24 mouse cellular contexts compared by ENCODE assay signal in the genomic region with DNA sequence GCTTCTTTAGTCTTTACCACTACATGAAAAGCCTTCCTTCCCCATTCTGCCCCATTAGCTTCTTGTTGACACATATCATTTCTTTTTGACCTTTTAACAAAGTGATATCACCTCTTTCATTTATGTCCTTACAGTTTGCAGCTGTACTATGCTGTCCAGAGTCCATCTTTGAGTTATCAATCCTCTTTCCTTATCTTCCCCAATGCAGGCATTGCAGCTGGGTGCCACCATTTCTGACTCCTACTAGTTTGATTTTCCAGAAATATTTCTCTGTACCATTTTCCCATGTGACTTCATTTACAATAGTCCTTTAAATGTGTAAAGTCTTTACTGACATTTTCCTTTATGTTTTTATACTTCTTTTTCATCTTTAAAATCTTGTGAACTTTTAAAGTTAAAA. TPM values are rescaled to one million over a fixed set of nuclear protein-coding genes. Genes with fewer than 3 reads are reported as not detected.
DNase-seq lines count a peak whose midpoint lies in the region; ATAC-seq and TF ChIP-seq lines count a peak whose summit lies in the region.
"Had no signal": no experiment of that assay in that cellular context is flagged by ENCODE, and none has a peak within 500 bp of the region (broad histone marks: within the 10 kb centered on the region; RNA-seq: fewer than 3 reads in every experiment).

No protein-coding gene starts in this region.

- peaks cover 32% of the 10 kb centered on the region for H3K4me1 ChIP-seq in liver, embryonic 11.5 days (replicated peaks; ENCODE audit: control insufficient read depth, insufficient read depth, low read length)
- H3K4me1 ChIP-seq in liver, embryonic 14.5 days (replicated peaks; ENCODE audit: control insufficient read depth in 2 of 2, insufficient read depth in 2 of 2, low read length in 1 of 2): peaks cover 52 to 64% of the 10 kb centered on the region in 2 experiments
- H3K4me1 ChIP-seq in liver, postnatal 0 days (ENCODE audit: insufficient read depth): peaks cover 49% of the 10 kb centered on the region

- H3K9me3 ChIP-seq in liver, embryonic 11.5 days (ENCODE audit: control insufficient read depth, low read length): no peaks in the 10 kb centered on the region
- no peaks in the 10 kb centered on the region for H3K9me3 ChIP-seq in liver, embryonic 14.5 days (ENCODE audit: control insufficient read depth, low read length)
- no peaks in the 10 kb centered on the region for H3K9me3 ChIP-seq in liver, postnatal 0 days (ENCODE audit: low read length)
- H3K9me3 ChIP-seq: forebrain, embryonic 10.5 days; forebrain, embryonic 13.5 days; G1E; hindbrain, embryonic 10.5 days had no signal

- no peak overlapping the region for H3K9ac ChIP-seq in liver, embryonic 11.5 days (ENCODE audit: low read depth, low read length)
- H3K9ac ChIP-seq in liver, embryonic 14.5 days (replicated peaks): no peak overlapping the region
- H3K9ac ChIP-seq in liver, postnatal 0 days (replicated peaks): no peak overlapping the region
- H3K9ac ChIP-seq: forebrain, embryonic 13.5 days had no signal

- peak; percentile 73 for TF ChIP-seq EP300 in liver, embryonic 14.5 days (IDR thresholded peaks at IDR 0.05; ENCODE audit: low read depth)
- TF ChIP-seq EP300 in liver, postnatal 0 days (IDR thresholded peaks at IDR 0.05; ENCODE audit: low read depth): peak; percentile 57

- no peaks in the 10 kb centered on the region for H3K36me3 ChIP-seq in liver, embryonic 11.5 days (ENCODE audit: control insufficient read depth, insufficient read depth, low read length)
- no peaks in the 10 kb centered on the region; the same call in 1 of the 2 replicates for H3K36me3 ChIP-seq in liver, embryonic 14.5 days (replicated peaks; ENCODE audit: control insufficient read depth, insufficient read depth, low read depth)
- H3K36me3 ChIP-seq in liver, postnatal 0 days (replicated peaks; ENCODE audit: insufficient read depth, low read length): no peaks in the 10 kb centered on the region
- H3K36me3 ChIP-seq: G1E had no signal

- DNase-seq in liver: peak; percentile 44
- DNase-seq in liver, embryonic 11.5 days (ENCODE audit: low spot score): no peak
- DNase-seq in c-Kit-positive CD71-positive TER-119-positive erythroid progenitor cells, embryonic 14.5 days (ENCODE audit: low spot score): peak; percentile 25
- DNase-seq in liver, embryonic 14.5 days (ENCODE audit: low read depth in 3 of 3, low spot score in 3 of 3): peak in 1 of 3 experiments; percentile 41
- no peak for DNase-seq in liver, postnatal 0 days
- DNase-seq in frontal cortex, adult 2 months (ENCODE audit: extremely low spot score in 1 of 2, low spot score in 1 of 2): no peak
- no peak for DNase-seq in lung, postnatal 25 days (ENCODE audit: low spot score)
- no peak for DNase-seq in urinary bladder, postnatal 4 days (ENCODE audit: low spot score in 2 of 2)
- DNase-seq: adrenal gland, adult 2 months; adrenal gland, postnatal 14 days; B cell, adult 2 months; cerebellum, adult 18-20 months; cerebellum, adult 9-10 months; cerebellum, postnatal 14 days; gastrocnemius, adult 2 months; gastrocnemius, postnatal 14 days; heart, postnatal 36 days had no signal

- no peak for TF ChIP-seq CTCF in liver, embryonic 14.5 days (IDR thresholded peaks at IDR 0.05; ENCODE audit: low read depth)
- no peak for TF ChIP-seq CTCF in liver, postnatal 0 days (IDR thresholded peaks at IDR 0.05; ENCODE audit: low read depth)

- H3K27me3 ChIP-seq in liver, embryonic 11.5 days (replicated peaks; ENCODE audit: control insufficient read depth, insufficient read depth, low read length): no peaks in the 10 kb centered on the region
- H3K27me3 ChIP-seq in liver, embryonic 14.5 days (ENCODE audit: control insufficient read depth, insufficient read depth, low read length): no peaks in the 10 kb centered on the region
- H3K27me3 ChIP-seq in liver, postnatal 0 days (ENCODE audit: insufficient read depth, low read length): no peaks in the 10 kb centered on the region
- H3K27me3 ChIP-seq: CH12.LX; forebrain, embryonic 13.5 days had no signal

- no peak overlapping the region for H3K27ac ChIP-seq in liver, embryonic 11.5 days (ENCODE audit: low read depth, low read length)
- H3K27ac ChIP-seq in liver, embryonic 14.5 days: peak overlapping the region; percentile 66
- H3K27ac ChIP-seq in liver, postnatal 0 days (ENCODE audit: low read depth): no peak overlapping the region; the same call in 1 of the 2 replicates
- H3K27ac ChIP-seq: forebrain, embryonic 10.5 days; forebrain, embryonic 13.5 days; hindbrain, embryonic 10.5 days; hindbrain, embryonic 14.5 days had no signal

- no peak for ATAC-seq in liver, embryonic 11.5 days (replicated peaks; ENCODE audit: low FRiP score)
- no peak for ATAC-seq in liver, embryonic 14.5 days (ENCODE audit: insufficient read depth)
- no peak for ATAC-seq in liver, postnatal 0 days
- ATAC-seq: forebrain, embryonic 13.5 days; forebrain, embryonic 16.5 days had no signal

- no peak overlapping the region for H3K4me3 ChIP-seq in liver, embryonic 11.5 days (ENCODE audit: low read depth, low read length)
- H3K4me3 ChIP-seq in liver, embryonic 14.5 days (ENCODE audit: insufficient read depth in 1 of 2, low read depth in 2 of 2, low read length in 2 of 2): no peak overlapping the region
- no peak overlapping the region for H3K4me3 ChIP-seq in liver, postnatal 0 days (ENCODE audit: low read depth, low read length)
- H3K4me3 ChIP-seq: forebrain, embryonic 10.5 days; forebrain, embryonic 13.5 days; gastrocnemius, adult 2 months; hindbrain, embryonic 10.5 days had no signal

- no peak overlapping the region for H3K4me2 ChIP-seq in liver, embryonic 11.5 days
- peak overlapping the region; percentile 96 for H3K4me2 ChIP-seq in liver, embryonic 14.5 days (ENCODE audit: low read depth)
- no peak overlapping the region for H3K4me2 ChIP-seq in liver, postnatal 0 days (ENCODE audit: low read depth, low read length)
- H3K4me2 ChIP-seq: forebrain, embryonic 13.5 days had no signal

RNA-seq across cellular contexts. Expression of a gene that starts 1.7 kb away (rescaled TPM):
- polyA plus RNA-seq in liver, embryonic 11.5 days (2014; fragmentation: Nextera tagmentation; extraction: Ambion mirVana): 57.0 and 60.2 TPM in 2 replicates
- polyA plus RNA-seq in liver, embryonic 14.5 days (2012; rRNA removed): 13.6 and 17.3 TPM in 2 replicates
- polyA plus RNA-seq in liver, embryonic 14.5 days (2014; fragmentation: Nextera tagmentation; extraction: Ambion mirVana): 25.3 and 28.1 TPM in 2 replicates
- polyA plus RNA-seq in liver, postnatal 0 days (2015; fragmentation: Nextera tagmentation; extraction: Ambion mirVana): 16.1 and 17.5 TPM in 2 replicates
- polyA plus RNA-seq in frontal cortex, adult 2 months (2012; rRNA removed): 29.3 and 31.8 TPM in 2 replicates

RNA-seq across cellular contexts. Expression of a gene that starts 45.4 kb away (rescaled TPM):
- polyA plus RNA-seq in liver, embryonic 11.5 days (2014; fragmentation: Nextera tagmentation; extraction: Ambion mirVana): 3.9 and 4.6 TPM in 2 replicates
- polyA plus RNA-seq in liver, embryonic 14.5 days (2012; rRNA removed): 2.3 and 2.6 TPM in 2 replicates
- polyA plus RNA-seq in liver, embryonic 14.5 days (2014; fragmentation: Nextera tagmentation; extraction: Ambion mirVana): 1.1 and 1.2 TPM in 2 replicates
- polyA plus RNA-seq in liver, postnatal 0 days (2015; fragmentation: Nextera tagmentation; extraction: Ambion mirVana): 1.7 and 1.9 TPM in 2 replicates
- 8.4 and 8.8 TPM in 2 replicates for polyA plus RNA-seq in frontal cortex, adult 2 months (2012; rRNA removed)

Comparison
In these comparisons a context has a peak if more than half of its experiments do, and no peak if none do; other contexts are left out.
1. DNase-seq: peak in liver (single experiment) and c-Kit-positive CD71-positive TER-119-positive erythroid progenitor cells, embryonic 14.5 days (single experiment); none in liver, embryonic 11.5 days (single experiment), liver, postnatal 0 days (single experiment), frontal cortex, adult 2 months (0 of 2), lung, postnatal 25 days (single experiment) and urinary bladder, postnatal 4 days (0 of 2).